Mouse (Mus musculus): ENCODE data around the gene Mfsd12. TPM values are rescaled to one million over a fixed set of nuclear protein-coding genes. Genes with fewer than 3 reads are reported as not detected.

Gene Mfsd12
- polyA plus RNA-seq, 1 experiment: 8.2 TPM

- Histone ChIP-seq H3K27me3 (ENCODE audit: control insufficient read depth, insufficient read depth, insufficient read length) (no peaks in the 10 kb centered on the region), H3K36me3 (ENCODE audit: control insufficient read depth, insufficient read depth) (peaks cover 6% of the 10 kb centered on the region)
These were observed 3.4 kb downstream of the Mfsd12 start for GRCm38 (mm10) chr10:81360721-81361120.

GRCm38 (mm10) chr10:81362336-81362949 is 5.2 kb downstream of the Mfsd12 start:
- H3K36me3 ChIP-seq (ENCODE audit: control insufficient read depth, insufficient read depth): peaks cover 21% of the 10 kb centered on the region
- no peak overlapping the region for H3K4me3 ChIP-seq (ENCODE audit: insufficient read depth, poor library complexity, severe bottlenecking)
- no peak overlapping the region for H3ac ChIP-seq (ENCODE audit: control insufficient read depth, insufficient read length, low read depth)
- H3K27me3 ChIP-seq (ENCODE audit: control insufficient read depth, insufficient read depth, insufficient read length): no peaks in the 10 kb centered on the region
- H3K79me2 ChIP-seq (ENCODE audit: control insufficient read depth, insufficient read depth): no peaks in the 10 kb centered on the region
- no peaks in the 10 kb centered on the region for H3K79me3 ChIP-seq (ENCODE audit: low read depth)
- no peak for TF ChIP-seq MYOD1 (IDR thresholded peaks at IDR 0.05; ENCODE audit: control insufficient read depth, insufficient read length, low read depth)
- no peak for TF ChIP-seq MAX (IDR thresholded peaks at IDR 0.05)
- no peak for TF ChIP-seq USF1 (IDR thresholded peaks at IDR 0.05; ENCODE audit: low read depth)
- no peak for TF ChIP-seq CTCF (IDR thresholded peaks at IDR 0.05; ENCODE audit: control insufficient read depth, insufficient read depth, insufficient read length)
- no peak for TF ChIP-seq CEBPB (IDR thresholded peaks at IDR 0.05; ENCODE audit: low read depth)
- no peak for TF ChIP-seq MYOG (IDR thresholded peaks at IDR 0.05; ENCODE audit: control insufficient read depth, extremely low read depth, insufficient read length)

More at GRCm38 (mm10) chr10:81360721-81361120, 3.4 kb downstream of the Mfsd12 start:
- no peaks in the 10 kb centered on the region for H3K79me3 ChIP-seq (ENCODE audit: low read depth)
- TF ChIP-seq MYOG (IDR thresholded peaks at IDR 0.05; ENCODE audit: control insufficient read depth, extremely low read depth, insufficient read length) (no peak), MYOD1 (IDR thresholded peaks at IDR 0.05; ENCODE audit: control insufficient read depth, insufficient read length, low read depth) (no peak), USF1 (IDR thresholded peaks at IDR 0.05; ENCODE audit: low read depth) (no peak), MAX (IDR thresholded peaks at IDR 0.05) (no peak), CTCF (IDR thresholded peaks at IDR 0.05; ENCODE audit: control insufficient read depth, insufficient read depth, insufficient read length) (no peak), CEBPB (IDR thresholded peaks at IDR 0.05; ENCODE audit: low read depth) (no peak), FOSL1 (IDR thresholded peaks at IDR 0.05; ENCODE audit: insufficient read depth, low read length, poor library complexity, severe bottlenecking) (no peak)
- H3K4me3 ChIP-seq (ENCODE audit: insufficient read depth, poor library complexity, severe bottlenecking): no peak overlapping the region
- no peak overlapping the region for H3ac ChIP-seq (ENCODE audit: control insufficient read depth, insufficient read length, low read depth)
- H3K79me2 ChIP-seq (ENCODE audit: control insufficient read depth, insufficient read depth): no peaks in the 10 kb centered on the region

GRCm38 (mm10) chr10:81363436-81364346 is 6.4 kb downstream of the Mfsd12 start:
- Histone ChIP-seq H3K79me3 (ENCODE audit: low read depth) (no peaks in the 10 kb centered on the region), H3ac (ENCODE audit: control insufficient read depth, insufficient read length, low read depth) (no peak overlapping the region), H3K79me2 (ENCODE audit: control insufficient read depth, insufficient read depth) (no peaks in the 10 kb centered on the region), H3K36me3 (ENCODE audit: control insufficient read depth, insufficient read depth) (peaks cover 32% of the 10 kb centered on the region), H3K4me3 (ENCODE audit: insufficient read depth, poor library complexity, severe bottlenecking) (no peak overlapping the region), H3K27me3 (ENCODE audit: control insufficient read depth, insufficient read depth, insufficient read length) (no peaks in the 10 kb centered on the region)
- no peak for TF ChIP-seq CTCF (IDR thresholded peaks at IDR 0.05; ENCODE audit: control insufficient read depth, insufficient read depth, insufficient read length)
- TF ChIP-seq USF1 (IDR thresholded peaks at IDR 0.05; ENCODE audit: low read depth): no peak
- TF ChIP-seq FOSL1 (IDR thresholded peaks at IDR 0.05; ENCODE audit: insufficient read depth, low read length, poor library complexity, severe bottlenecking): no peak
- TF ChIP-seq MYOD1 (IDR thresholded peaks at IDR 0.05; ENCODE audit: control insufficient read depth, insufficient read length, low read depth): no peak
- no peak for TF ChIP-seq CEBPB (IDR thresholded peaks at IDR 0.05; ENCODE audit: low read depth)
- TF ChIP-seq MYOG (IDR thresholded peaks at IDR 0.05; ENCODE audit: control insufficient read depth, extremely low read depth, insufficient read length): no peak
- TF ChIP-seq MAX (IDR thresholded peaks at IDR 0.05): no peak

GRCm38 (mm10) chr10:81364666-81365065 is 7.4 kb downstream of the Mfsd12 start:
- Histone ChIP-seq H3K36me3 (ENCODE audit: control insufficient read depth, insufficient read depth) (peaks cover 42% of the 10 kb centered on the region), H3K79me2 (ENCODE audit: control insufficient read depth, insufficient read depth) (no peaks in the 10 kb centered on the region), H3K4me3 (ENCODE audit: insufficient read depth, poor library complexity, severe bottlenecking) (no peak overlapping the region), H3K27me3 (ENCODE audit: control insufficient read depth, insufficient read depth, insufficient read length) (no peaks in the 10 kb centered on the region), H3ac (ENCODE audit: control insufficient read depth, insufficient read length, low read depth) (no peak overlapping the region), H3K79me3 (ENCODE audit: low read depth) (no peaks in the 10 kb centered on the region)
- no peak for TF ChIP-seq USF1 (IDR thresholded peaks at IDR 0.05; ENCODE audit: low read depth)
- no peak for TF ChIP-seq FOSL1 (IDR thresholded peaks at IDR 0.05; ENCODE audit: insufficient read depth, low read length, poor library complexity, severe bottlenecking)
- no peak for TF ChIP-seq CTCF (IDR thresholded peaks at IDR 0.05; ENCODE audit: control insufficient read depth, insufficient read depth, insufficient read length)
- TF ChIP-seq MAX (IDR thresholded peaks at IDR 0.05): no peak
- TF ChIP-seq MYOD1 (IDR thresholded peaks at IDR 0.05; ENCODE audit: control insufficient read depth, insufficient read length, low read depth): no peak
- no peak for TF ChIP-seq CEBPB (IDR thresholded peaks at IDR 0.05; ENCODE audit: low read depth)
- no peak for TF ChIP-seq MYOG (IDR thresholded peaks at IDR 0.05; ENCODE audit: control insufficient read depth, extremely low read depth, insufficient read length)

- Histone ChIP-seq H3K36me3 (ENCODE audit: control insufficient read depth, insufficient read depth) (peaks cover 46% of the 10 kb centered on the region), H3K79me3 (ENCODE audit: low read depth) (no peaks in the 10 kb centered on the region), H3K4me3 (ENCODE audit: insufficient read depth, poor library complexity, severe bottlenecking) (no peak overlapping the region), H3K27me3 (ENCODE audit: control insufficient read depth, insufficient read depth, insufficient read length) (no peaks in the 10 kb centered on the region), H3K79me2 (ENCODE audit: control insufficient read depth, insufficient read depth) (no peaks in the 10 kb centered on the region), H3ac (ENCODE audit: control insufficient read depth, insufficient read length, low read depth) (no peak overlapping the region)
- TF ChIP-seq MYOG (IDR thresholded peaks at IDR 0.05; ENCODE audit: control insufficient read depth, extremely low read depth, insufficient read length): no peak
- TF ChIP-seq MYOD1 (IDR thresholded peaks at IDR 0.05; ENCODE audit: control insufficient read depth, insufficient read length, low read depth): no peak
- TF ChIP-seq MAX (IDR thresholded peaks at IDR 0.05): no peak
- no peak for TF ChIP-seq FOSL1 (IDR thresholded peaks at IDR 0.05; ENCODE audit: insufficient read depth, low read length, poor library complexity, severe bottlenecking)
- TF ChIP-seq CEBPB (IDR thresholded peaks at IDR 0.05; ENCODE audit: low read depth): no peak
- TF ChIP-seq USF1 (IDR thresholded peaks at IDR 0.05; ENCODE audit: low read depth): no peak
These were observed 7.8 kb downstream of the Mfsd12 start for GRCm38 (mm10) chr10:81365073-81365472.

Measured in C2C12 (cell line).